Mouse (Mus musculus) 3T3-L1 (cell line): ENCODE data around the gene Chchd3.

Source experiments
- DNase-seq: peaks from one replicate; pipeline ENCODE4 v3.0.0-alpha.2; 2015; ENCODE audit warnings: low read depth, low spot score

Chchd3 gene

DNA sequence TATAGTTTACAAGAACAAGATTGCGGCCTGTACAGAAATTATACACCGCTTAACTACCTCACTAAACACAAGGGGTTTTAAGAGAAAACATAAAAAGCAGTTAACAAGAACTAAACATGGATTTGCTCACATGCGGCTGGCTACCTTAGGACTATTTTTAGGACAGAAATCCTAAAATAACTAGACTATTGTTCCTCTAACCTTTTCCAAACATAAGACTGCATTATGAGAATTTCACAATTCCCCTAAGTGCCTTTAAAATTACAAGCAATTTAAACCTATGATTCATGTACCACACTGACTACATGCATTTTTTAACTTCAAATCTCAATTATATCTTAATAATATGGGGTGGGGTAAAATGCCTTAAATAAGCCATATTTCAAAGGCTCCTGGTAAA is 123.3 kb downstream of the Chchd3 start:
- peak; percentile 50 for DNase-seq

DNA sequence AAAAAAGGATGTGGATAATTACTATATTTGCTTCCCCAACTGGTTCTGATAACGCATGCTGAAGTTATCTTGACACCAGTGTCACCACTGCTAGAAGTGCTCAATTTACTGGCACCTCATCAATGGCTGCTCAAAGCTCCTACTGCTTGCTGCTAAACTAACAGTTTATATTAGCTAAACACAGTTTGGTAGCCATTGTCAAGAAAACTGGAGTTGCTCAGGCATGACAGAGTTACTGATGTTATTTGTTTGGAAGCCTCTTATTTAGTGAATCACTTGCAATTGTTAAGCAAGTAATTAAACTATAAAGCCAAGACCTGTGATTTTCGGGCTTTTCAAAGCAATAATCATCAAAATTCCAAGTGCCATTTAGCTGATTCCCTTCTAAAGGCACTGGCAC is 123.7 kb downstream of the Chchd3 start:
- DNase-seq = no peak

DNA sequence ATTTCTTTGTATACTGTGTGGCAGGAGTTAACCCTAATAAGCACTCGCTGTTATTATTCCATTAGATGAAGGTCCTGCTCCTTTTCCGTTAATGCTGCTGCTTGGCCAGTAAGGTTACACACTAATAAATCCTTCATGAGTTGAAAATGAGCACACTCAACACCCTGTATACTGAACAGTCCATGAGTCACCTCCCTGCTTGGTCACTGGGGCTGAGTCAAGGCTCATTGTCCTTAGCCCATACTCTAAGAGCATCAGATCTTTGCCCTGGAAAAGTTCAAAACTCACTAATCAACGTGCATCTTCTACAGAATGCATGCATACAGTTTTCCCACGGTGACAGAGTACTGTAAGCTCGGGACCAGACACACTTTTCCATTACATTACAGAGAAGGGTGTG is 124.5 kb downstream of the Chchd3 start:
- DNase-seq = peak; percentile 81

DNA sequence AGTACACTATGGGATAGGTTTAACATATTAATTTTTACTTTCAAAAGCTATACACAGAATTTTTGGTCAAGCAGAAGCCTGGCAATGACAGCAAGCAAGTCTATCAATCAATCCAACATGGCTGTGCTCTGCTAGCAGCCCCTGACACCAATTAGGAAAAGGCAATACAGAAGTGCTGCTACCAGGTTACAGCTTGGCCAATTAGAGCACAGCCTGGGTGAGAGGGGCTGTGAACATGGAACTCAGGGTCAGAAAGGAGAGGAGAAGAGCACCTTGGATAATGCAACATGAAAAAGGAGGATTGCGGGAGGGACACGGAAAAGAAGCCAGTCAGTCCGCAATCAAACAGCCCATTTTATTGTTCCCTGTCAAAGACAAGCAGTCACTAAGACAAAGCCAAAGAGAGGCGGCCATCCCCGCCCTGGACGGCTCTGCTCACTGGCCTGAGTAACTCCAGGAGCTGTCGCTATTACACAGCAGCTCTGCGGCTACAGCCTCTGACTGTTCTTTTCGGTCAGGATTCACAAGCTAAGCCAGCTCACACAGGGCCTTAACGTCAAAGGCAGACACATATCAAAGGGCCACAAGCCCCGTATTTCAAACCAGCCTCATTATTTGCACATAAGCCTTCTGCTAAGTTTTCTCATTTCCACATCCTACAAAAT is 128.8 kb downstream of the Chchd3 start:
- DNase-seq = no peak

DNA sequence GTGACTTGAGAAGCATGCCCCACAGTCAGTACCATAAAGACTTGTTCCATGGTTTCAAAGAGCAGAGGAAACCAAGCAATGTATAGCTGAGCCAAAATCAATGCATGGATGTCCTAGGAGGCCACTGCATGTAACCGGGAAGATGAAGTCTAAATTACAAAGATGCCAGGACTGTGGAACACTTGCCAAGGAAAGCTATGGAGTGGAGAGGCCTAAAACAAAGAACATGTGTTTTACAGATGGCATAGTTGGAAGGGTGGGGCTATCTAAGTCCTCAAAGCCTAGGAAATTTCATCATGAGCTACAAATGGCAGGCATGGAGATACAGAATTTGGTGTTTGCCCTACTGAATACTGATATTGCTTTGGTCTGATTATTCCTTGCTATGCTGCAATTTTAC is 137.7 kb downstream of the Chchd3 start:
- DNase-seq = peak; percentile 85

DNA sequence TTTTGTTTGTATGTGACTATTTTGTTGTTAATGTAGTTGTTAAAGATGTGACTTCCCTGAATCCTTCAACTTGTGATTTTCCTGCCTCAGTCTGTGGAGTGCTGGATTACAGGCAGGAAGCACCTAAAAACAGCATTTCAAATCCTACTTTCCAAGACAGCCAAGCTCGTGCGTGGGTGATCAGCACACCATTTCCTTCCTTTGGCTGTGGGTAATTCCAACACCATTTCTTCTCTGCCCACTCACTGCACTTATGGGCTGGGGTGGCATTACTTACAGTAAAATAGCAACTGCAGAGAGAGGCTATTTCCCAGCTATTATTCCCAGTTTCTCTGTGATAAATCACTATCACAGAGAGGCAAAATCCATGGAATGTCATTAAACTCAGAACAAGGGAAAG is 140.0 kb downstream of the Chchd3 start:
- DNase-seq = no peak

DNA sequence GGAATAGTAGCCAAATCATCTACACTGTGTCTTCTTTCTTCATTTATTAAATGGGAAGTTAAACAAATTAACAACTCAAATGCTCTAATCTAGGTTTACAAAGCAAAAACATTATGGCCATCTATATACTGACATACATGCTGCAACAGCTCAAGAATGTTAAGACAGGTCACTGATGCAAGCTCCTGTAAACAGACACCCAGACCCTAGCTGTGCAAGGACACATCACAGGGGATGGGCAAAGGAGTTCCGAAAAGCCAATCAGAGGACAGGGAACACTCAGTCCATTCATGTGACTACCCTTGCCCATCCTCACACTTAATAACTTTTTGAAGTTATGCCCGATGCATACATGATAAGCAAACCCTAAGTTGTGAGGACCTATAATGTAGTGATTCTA is 149.4 kb downstream of the Chchd3 start:
- DNase-seq = no peak

DNA sequence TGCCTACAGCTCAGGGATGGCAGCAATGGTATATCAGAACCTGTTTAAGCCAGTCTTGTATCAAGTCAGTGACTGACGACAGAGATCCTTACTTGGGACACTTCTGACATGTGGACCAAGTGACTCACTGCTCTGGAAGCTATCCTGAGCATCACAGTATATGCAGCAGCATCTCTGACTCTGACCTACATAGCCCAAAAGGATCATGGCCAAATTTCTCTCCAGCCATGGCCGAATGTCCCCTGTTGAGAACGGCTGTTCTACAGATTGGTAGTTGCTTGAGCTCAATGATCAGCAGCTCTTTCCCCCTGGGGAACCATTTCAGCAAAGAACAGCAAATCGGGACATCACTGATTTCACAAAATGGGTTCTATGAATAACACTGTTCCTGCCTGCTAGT is 161.0 kb downstream of the Chchd3 start:
- no peak for DNase-seq

DNA sequence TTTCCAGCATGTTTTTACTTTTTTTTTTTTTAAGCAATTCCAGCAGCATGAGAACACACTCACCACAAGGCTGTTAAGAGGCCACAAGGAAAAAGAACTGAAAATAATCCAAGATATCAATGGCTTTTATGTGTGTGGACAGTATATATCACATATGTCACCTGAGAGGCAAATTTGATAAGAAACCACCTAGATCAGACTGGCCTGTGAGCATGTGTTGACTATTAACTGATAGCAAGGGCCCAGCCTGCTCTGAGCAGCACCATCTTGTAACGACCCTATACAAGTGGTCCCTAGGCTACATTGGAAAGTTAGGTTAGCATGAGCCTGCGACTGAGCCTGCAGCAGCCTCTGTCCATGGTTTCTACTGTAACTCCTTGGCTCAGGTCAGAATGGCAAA is 166.0 kb downstream of the Chchd3 start:
- no peak for DNase-seq

DNA sequence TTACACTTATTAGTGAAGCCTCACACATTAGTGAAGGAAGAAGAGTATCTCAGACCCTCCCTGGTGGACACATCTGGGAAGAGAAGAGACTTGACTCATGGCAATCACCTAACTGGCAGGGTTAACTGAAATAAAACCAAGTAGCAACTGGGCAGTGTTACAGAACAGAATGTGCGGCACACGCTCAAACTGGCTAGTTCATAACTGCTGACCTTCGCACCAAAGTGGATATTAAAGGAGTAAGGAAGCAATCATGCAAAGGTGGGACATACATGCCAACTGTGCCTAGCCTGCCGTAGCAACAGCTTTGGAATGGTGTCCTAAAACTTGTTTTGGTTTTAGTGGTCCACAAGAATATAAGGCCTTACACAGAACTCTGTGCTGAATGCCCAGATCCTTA is 169.3 kb downstream of the Chchd3 start:
- no peak for DNase-seq

DNA sequence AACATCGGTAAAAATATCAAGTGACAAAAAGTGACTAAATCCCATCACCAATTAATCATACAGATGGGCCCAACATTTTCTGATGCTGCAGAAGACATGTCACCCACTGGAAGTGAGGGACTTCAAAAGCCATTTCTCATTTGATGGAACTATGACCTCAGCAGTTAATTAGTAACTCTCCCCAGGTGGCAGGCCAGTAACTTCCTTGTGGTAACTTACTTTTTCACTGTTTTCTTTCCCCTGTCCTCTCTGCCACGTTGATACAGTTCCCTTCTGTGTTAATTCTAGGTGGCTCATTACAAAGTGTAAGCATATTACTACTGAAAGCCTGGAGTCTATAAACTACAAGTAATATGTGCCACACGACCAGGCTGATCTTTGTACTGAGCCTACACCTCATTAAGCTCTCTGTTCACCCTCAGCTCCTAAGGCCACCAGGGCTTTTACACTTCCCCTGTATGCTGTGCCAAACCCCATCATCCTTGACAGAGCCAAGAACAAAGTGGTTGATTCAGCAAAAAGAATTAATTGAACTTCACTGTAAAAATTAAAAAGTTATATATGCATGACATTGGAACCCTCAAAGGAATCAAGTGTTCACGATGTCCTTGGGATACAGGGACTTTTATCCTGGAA is 171.0 kb downstream of the Chchd3 start:
- no peak for DNase-seq

DNA sequence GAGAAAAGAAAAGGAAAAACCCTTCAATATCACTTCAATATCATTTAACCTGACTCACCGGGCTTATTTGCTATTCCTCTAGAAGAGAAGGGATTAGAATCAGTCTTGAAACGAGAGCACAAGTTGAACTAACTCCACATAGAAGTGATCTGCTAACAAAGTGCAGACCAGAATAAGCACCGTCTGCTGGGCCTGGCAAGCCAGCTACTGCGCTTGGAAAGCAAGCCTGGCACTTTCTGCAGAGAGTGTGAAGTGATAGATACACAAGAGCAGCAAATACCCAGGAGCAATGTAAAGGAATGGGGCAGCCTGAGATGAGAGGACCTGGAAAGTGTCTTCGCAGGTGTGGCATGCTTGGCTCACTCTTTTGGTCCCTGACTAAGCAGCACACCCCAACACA is 181.5 kb downstream of the Chchd3 start:
- DNase-seq = no peak

DNA sequence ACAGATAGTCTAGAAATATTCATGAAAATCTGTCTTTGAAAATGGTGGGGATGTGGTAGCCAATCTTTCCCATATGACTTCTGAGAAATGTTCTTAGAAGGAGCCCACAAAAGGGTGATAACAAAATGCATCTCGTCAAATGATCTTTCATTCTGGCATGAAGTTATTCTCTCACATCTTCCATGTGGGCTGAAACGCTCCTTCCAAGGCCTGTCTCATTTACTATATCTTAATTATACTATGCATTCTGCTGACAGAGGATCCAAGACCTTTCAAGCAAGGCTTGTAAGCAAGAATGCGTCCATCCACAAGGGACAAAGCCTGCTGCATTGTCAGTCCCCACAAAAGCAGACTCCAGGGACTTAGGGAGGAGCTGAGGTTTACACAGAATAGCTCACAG is 185.9 kb downstream of the Chchd3 start:
- no peak for DNase-seq

DNA sequence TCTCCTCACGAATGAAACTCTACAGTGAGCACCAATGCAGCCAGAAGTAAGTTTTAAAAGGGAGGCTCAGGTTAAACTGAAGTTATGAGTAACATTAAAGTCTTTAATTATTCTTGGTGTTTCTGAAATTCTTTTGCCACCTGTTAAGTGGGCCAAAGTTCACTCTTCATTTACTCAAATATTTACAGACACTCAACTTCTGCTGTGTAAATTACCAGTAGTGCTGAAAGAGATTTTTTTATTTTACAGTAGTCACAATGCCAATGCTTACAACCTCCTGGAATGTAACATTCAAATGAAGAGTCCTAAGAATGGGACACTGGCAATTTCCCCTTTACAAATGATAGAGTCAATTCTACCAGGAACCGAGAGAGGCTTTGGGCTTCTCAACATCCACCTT is 187.3 kb downstream of the Chchd3 start:
- DNase-seq = no peak

DNA sequence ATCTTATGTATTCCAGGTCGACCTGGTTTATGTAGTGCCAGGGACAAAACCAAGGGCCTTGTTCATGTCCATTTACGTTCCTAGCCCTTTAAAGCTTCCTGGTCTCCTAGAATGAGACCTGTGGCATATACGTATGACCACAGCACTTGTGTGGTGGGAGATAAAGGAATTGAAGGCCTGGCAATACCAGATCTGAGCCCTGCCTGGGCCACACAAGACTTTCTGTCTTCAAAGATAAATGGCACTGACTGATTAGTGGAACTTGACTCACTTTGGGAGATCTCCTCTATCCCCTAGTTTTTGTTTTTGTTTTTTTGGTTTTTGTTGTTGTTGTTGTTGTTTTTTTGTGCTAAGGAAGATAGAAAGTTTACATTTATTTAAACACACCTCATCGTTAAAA is 209.1 kb downstream of the Chchd3 start:
- no peak for DNase-seq

DNA sequence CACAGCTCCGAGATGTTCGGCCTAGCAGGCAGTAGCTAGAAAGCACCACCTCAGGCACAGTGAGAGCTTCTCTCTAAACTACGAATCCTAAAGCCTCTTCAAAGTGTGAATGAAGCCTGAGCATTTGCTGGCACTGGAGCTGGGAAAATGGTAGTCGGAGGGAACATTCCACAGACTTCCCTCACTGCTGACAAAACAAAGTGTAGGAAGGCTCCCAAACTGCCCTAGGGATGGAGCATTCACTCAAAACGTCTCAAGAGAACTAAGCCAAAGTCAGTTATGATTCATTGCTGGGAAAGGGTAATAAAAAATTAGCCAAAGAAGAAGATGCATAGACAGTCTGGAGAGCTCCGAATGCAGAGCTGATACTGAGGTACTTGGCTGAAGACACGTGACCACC is 211.1 kb downstream of the Chchd3 start:
- no peak for DNase-seq

DNA sequence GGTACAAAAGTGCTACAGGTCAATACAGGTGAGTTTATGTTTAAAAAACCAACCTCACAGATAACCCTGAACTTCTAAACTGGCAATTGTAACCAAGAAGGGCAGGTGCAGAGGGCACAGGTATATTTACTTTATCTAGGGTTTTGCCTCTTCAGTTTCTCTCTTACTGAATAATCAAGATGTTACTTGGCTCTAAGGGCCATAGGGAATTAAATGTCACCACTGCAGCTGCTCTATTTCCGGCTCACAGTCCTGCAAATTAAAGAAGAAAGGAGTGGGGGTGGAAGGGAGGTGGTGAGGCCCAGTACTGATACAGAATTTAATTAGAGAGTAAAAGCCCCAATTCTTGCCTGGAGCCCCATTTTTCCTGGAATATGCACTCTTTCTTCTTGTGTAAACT is 214.6 kb downstream of the Chchd3 start:
- no peak for DNase-seq

DNA sequence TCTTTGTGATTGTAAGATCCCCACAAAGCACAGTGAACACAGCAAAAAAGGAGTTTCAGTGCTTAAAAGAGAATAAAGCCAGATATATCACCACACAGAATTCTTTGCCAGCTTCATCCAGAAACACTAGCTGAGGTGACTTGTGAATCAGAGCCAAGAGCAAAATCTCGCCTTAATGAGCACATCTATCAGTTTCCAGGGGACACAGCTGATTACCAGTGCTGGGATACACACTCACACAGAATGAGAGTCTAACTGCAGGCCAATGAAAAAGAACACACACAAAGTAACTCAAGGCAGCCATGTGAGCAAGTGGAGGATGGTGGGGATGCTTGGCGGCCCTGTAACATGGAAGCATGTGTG is 222.1 kb downstream of the Chchd3 start:
- no peak for DNase-seq

DNA sequence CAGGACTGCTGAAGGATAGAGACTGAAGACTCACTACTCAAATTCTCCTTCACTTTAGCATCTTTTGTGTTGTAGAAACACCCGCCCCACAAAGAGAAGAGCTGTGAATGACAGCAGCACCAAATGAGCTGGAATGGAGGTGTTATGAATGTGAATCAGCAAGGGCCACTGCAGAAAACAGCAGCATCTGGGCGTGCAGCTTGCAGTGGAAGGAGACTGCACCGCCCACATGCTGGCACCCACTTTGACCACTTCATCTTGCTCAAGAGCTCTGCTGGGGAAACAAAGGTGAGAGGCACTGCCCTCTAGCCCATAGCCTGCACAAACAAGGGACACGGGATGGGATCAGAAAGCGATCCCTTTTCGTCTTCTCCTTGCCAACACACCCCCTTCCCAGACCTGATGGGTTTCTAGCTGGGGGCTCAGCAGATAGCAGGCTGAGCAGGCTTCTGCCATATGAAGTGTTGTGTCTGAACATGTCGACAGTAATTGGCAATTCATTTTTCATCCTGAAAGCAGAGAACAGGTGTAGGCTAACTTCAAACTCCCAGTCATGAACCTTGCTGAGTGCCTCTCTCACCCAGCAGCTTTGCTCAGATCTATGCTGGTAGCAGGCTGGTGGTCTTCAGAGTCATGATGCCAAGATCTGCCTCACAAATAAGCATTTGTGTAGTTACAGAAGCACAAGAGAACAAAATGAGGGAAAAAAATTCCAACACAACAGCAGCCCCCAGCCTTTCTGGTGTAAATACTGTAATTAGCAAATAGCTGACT is 222.7 kb downstream of the Chchd3 start:
- DNase-seq = no peak

DNA sequence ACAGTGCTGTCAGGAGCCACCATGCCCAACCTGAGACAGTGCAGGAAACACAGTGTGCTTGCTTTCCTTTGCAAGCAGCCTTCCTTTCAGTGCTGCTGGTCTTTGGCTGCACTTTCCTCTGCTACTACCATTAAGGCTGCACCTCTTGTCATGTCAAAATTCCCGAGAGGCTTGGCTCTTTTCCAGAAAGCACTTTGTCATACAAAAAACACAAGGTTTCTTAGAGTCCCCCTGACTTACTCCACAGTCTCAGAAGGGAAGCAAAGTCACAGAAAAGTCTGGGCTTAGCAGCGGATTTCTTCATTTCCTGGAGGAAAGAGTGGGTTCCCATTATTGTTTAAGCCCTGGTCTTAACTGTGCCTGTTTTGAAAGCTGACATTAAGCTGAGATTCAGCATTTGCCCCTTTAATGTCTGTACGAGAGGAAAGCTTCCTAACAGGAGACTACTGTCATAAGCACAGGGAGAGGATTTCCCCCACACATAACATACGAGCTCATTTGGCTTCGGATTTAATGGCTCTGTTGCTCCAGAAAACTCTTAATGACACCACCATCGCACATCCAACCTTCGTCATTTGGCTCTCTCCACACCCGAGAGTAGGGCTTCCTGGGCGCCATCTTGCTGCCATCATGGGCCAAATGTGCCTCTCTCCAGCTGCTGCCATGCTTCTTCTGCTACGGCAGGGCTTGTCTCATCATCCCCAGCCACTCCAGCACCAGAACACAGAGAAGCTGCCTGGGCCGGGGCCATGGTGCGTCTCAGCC is 236.0 kb downstream of the Chchd3 start:
- no peak for DNase-seq

DNA sequence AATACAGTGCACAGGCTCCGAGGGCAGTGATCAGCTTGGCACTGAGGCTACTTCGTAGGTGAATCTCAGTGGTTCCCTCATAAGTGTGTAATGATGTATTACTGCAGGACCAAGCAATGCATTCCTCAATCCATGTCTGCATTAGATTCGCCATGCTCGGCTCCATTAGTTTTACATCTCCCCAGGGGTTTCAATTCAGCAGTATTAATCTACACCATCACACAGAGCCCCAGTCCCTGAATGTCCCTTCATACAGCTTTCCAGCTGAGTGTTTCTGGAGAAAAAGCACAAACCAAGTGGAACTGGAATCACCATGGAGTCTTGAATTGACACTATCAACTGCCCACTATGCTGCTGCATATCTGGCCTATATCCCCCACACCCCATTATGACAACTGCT is 241.1 kb downstream of the Chchd3 start:
- no peak for DNase-seq

DNA sequence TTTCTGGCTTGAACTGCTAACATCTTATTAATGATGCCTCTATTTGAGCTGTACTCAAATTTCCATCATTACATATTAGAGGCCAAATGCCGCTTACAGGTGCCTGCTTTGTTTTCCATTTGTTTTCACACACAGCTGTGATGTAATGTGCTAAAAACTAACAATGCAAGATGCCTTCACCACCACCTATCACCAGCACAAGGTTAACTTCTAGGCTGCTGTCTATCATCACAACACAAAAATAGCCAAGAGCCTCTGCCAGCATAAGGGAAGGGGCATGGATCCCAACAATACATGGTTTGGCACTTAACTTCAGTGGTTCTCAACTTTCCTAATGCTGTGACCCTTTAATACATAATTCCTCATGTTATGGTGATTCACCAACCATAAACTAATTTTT is 251.3 kb downstream of the Chchd3 start:
- no peak for DNase-seq
